In the genomic region with DNA sequence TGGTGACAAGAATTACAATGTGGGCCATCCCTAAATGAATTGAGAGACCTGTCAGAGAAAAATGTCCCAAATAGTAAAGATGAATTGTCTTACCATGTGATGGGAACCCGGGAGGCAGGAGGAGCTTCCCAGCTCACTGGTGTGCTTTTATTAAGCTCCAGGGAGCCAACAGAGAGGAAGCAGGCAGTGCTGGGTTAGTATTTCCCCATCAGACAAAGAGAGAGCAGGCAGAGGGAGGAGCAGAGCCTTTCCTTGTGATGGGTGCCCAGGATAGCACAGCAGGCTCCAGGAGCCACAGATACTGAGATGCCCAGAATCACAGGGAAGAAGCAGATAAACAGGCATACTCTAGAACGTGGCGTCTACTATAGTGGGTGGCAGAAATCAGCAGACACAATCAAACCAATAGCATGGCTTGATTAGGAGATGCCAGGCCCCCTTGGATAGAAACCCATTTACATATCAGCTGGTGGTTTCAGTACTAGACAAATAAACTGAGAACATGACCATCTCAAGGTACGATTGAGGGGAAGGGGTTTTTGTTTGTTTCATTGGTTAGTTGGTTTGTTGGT, we compare ENCODE assay signal across 14 mouse cellular contexts.
A peak's percentile ranks its signal among the peaks of the same experiment; 100 is the strongest.
DNase-seq lines count a peak whose midpoint lies in the region; ATAC-seq lines count a peak whose summit lies in the region.
"Had no signal": no experiment of that assay in that cellular context is flagged by ENCODE, and none has a peak within 500 bp of the region (broad histone marks: within the 10 kb centered on the region; RNA-seq: fewer than 3 reads in every experiment).

No protein-coding gene starts in this region.

- no peaks in the 10 kb centered on the region for H3K9me3 ChIP-seq in kidney, embryonic 14.5 days (ENCODE audit: control insufficient read depth, low read length)
- no peaks in the 10 kb centered on the region for H3K9me3 ChIP-seq in intestine, embryonic 16.5 days (ENCODE audit: control insufficient read depth, low read length)
- H3K9me3 ChIP-seq: hindbrain, embryonic 13.5 days; limb, embryonic 13.5 days had no signal

- no peak overlapping the region for H3K27ac ChIP-seq in kidney, embryonic 14.5 days (ENCODE audit: low read depth, low read length)
- H3K27ac ChIP-seq in intestine, embryonic 16.5 days (ENCODE audit: low read length), result no peak overlapping the region
- H3K27ac ChIP-seq: hindbrain, embryonic 13.5 days; limb, embryonic 13.5 days had no signal

- peak; percentile 32 for DNase-seq in kidney, adult 11 months
- DNase-seq in spleen, postnatal 36 days (ENCODE audit: low spot score in 2 of 2), result peak; percentile 51 to 58
- no peak for DNase-seq in spleen, adult 12 weeks (ENCODE audit: low spot score)
- DNase-seq in urinary bladder, postnatal 36 days (ENCODE audit: low spot score in 2 of 2), result no peak
- DNase-seq: cerebellum, adult 18-20 months; gastrocnemius, postnatal 36 days; midbrain, embryonic 14.5 days; right cerebral cortex, postnatal 25 days had no signal

- no peaks in the 10 kb centered on the region for H3K4me1 ChIP-seq in kidney, embryonic 14.5 days (ENCODE audit: control insufficient read depth, insufficient read depth, low read length)
- H3K4me1 ChIP-seq in intestine, embryonic 16.5 days (ENCODE audit: control insufficient read depth, insufficient read depth, low read length), result peaks cover 6% of the 10 kb centered on the region; the same call in 1 of the 2 replicates
- H3K4me1 ChIP-seq: limb, embryonic 13.5 days had no signal

- no peak for ATAC-seq in kidney, embryonic 14.5 days (ENCODE audit: low FRiP score, low TSS enrichment)
- peak; percentile 28; the same call in 1 of the 2 replicates for ATAC-seq in granulocyte monocyte progenitor cell, adult 5-6 weeks (replicated peaks; ENCODE audit: poor library complexity, severe bottlenecking)
- ATAC-seq in monocyte, adult 5-6 weeks (replicated peaks; ENCODE audit: insufficient number of reproducible peaks, low FRiP score, low TSS enrichment, poor library complexity, severe bottlenecking), result 0 out of 2 replicates have a peak, but pooled peaks have one; percentile 23
- no peak for ATAC-seq in intestine, embryonic 16.5 days

- no peaks in the 10 kb centered on the region for H3K27me3 ChIP-seq in kidney, embryonic 14.5 days (ENCODE audit: control insufficient read depth, insufficient read depth, low read length)
- H3K27me3 ChIP-seq in intestine, embryonic 16.5 days (replicated peaks; ENCODE audit: control insufficient read depth, insufficient read depth, low read length), result 0 out of 2 replicates have a peak, but pooled peaks cover 2% of the 10 kb centered on the region
- H3K27me3 ChIP-seq: hindbrain, embryonic 13.5 days; limb, embryonic 13.5 days had no signal

- no peak overlapping the region for H3K4me2 ChIP-seq in kidney, embryonic 14.5 days (replicated peaks; ENCODE audit: low read depth, low read length)
- H3K4me2 ChIP-seq in intestine, embryonic 16.5 days (ENCODE audit: low read depth, low read length), result no peak overlapping the region
- H3K4me2 ChIP-seq: hindbrain, embryonic 13.5 days; limb, embryonic 13.5 days had no signal

- no peaks in the 10 kb centered on the region for H3K36me3 ChIP-seq in kidney, embryonic 14.5 days (ENCODE audit: control insufficient read depth, insufficient read depth, low read length)
- H3K36me3 ChIP-seq in intestine, embryonic 16.5 days (ENCODE audit: control insufficient read depth, insufficient read depth, low read length), result no peaks in the 10 kb centered on the region
- H3K36me3 ChIP-seq: hindbrain, embryonic 13.5 days; limb, embryonic 13.5 days had no signal

- WGBS in kidney, embryonic 14.5 days, result 62% methylated on average over 4 of the region's 4 CpGs
- 66% methylated on average over 4 of the region's 4 CpGs for WGBS in intestine, embryonic 16.5 days

- no peak overlapping the region for H3K9ac ChIP-seq in kidney, embryonic 14.5 days (ENCODE audit: low read depth, low read length)
- H3K9ac ChIP-seq in intestine, embryonic 16.5 days (ENCODE audit: low read depth, low read length), result no peak overlapping the region
- H3K9ac ChIP-seq: hindbrain, embryonic 13.5 days; limb, embryonic 13.5 days had no signal

- no peak overlapping the region for H3K4me3 ChIP-seq in kidney, embryonic 14.5 days (ENCODE audit: low read length)
- H3K4me3 ChIP-seq in intestine, embryonic 16.5 days (ENCODE audit: low read length), result no peak overlapping the region
- H3K4me3 ChIP-seq: hindbrain, embryonic 13.5 days; limb, embryonic 13.5 days had no signal

Comparison
In these comparisons a context has a peak if more than half of its experiments do, and no peak if none do; other contexts are left out.
1. DNase-seq: peak in kidney, adult 11 months (single experiment) and spleen, postnatal 36 days (2 of 2); none in spleen, adult 12 weeks (single experiment) and urinary bladder, postnatal 36 days (0 of 2).
2. ATAC-seq: peak in granulocyte monocyte progenitor cell, adult 5-6 weeks (single experiment) and monocyte, adult 5-6 weeks (single experiment); none in kidney, embryonic 14.5 days (single experiment) and intestine, embryonic 16.5 days (single experiment).